Mouse (Mus musculus): ENCODE data around the gene Utrn.
A peak's percentile ranks its signal among the peaks of the same experiment; 100 is the strongest.

The Utrn gene

GRCm38 (mm10) chr10:12795796-12796509 is 73.2 kb downstream of the Utrn start:
- no peak for DNase-seq (ENCODE audit: low spot score)

GRCm38 (mm10) chr10:12792049-12792448 is 77.1 kb downstream of the Utrn start:
- DNase-seq (ENCODE audit: low spot score) = peak; percentile 83

GRCm38 (mm10) chr10:12790881-12791280 is 78.3 kb downstream of the Utrn start:
- DNase-seq (ENCODE audit: low spot score) = no peak

- no peak for DNase-seq (ENCODE audit: low spot score)
Measured at GRCm38 (mm10) chr10:12788529-12788928, 80.6 kb downstream of the Utrn start.

- no peak for DNase-seq (ENCODE audit: low spot score)
Measured at GRCm38 (mm10) chr10:12787965-12788364, 81.2 kb downstream of the Utrn start.

- DNase-seq (ENCODE audit: low spot score) = no peak
Measured at GRCm38 (mm10) chr10:12785299-12785698, 83.9 kb downstream of the Utrn start.

- no peak for DNase-seq (ENCODE audit: low spot score)
Measured at GRCm38 (mm10) chr10:12781381-12781907, 87.7 kb downstream of the Utrn start.

- no peak for DNase-seq (ENCODE audit: low spot score)
Measured at GRCm38 (mm10) chr10:12773178-12773577, 96.0 kb downstream of the Utrn start.

GRCm38 (mm10) chr10:12771511-12771910 is 97.7 kb downstream of the Utrn start:
- no peak for DNase-seq (ENCODE audit: low spot score)

- DNase-seq (ENCODE audit: low spot score) = no peak
Measured at GRCm38 (mm10) chr10:12762668-12763067, 106.5 kb downstream of the Utrn start.

- no peak for DNase-seq (ENCODE audit: low spot score)
Measured at GRCm38 (mm10) chr10:12758702-12758988, 110.5 kb downstream of the Utrn start.

- no peak for DNase-seq (ENCODE audit: low spot score)
Measured at GRCm38 (mm10) chr10:12757943-12758701, 111.0 kb downstream of the Utrn start.

- no peak for DNase-seq (ENCODE audit: low spot score)
Measured at GRCm38 (mm10) chr10:12756692-12757091, 112.5 kb downstream of the Utrn start.

- no peak for DNase-seq (ENCODE audit: low spot score)
Measured at GRCm38 (mm10) chr10:12754911-12755310, 114.3 kb downstream of the Utrn start.

GRCm38 (mm10) chr10:12754166-12754565 is 115.0 kb downstream of the Utrn start:
- DNase-seq (ENCODE audit: low spot score) = no peak

- no peak for DNase-seq (ENCODE audit: low spot score)
Measured at GRCm38 (mm10) chr10:12743717-12744116, 125.4 kb downstream of the Utrn start.

GRCm38 (mm10) chr10:12739302-12739987 is 129.7 kb downstream of the Utrn start:
- no peak for DNase-seq (ENCODE audit: low spot score)

- no peak for DNase-seq (ENCODE audit: low spot score)
Measured at GRCm38 (mm10) chr10:12737926-12738325, 131.2 kb downstream of the Utrn start.

GRCm38 (mm10) chr10:12736861-12737835 is 132.0 kb downstream of the Utrn start:
- DNase-seq (ENCODE audit: low spot score) = peak; percentile 19

GRCm38 (mm10) chr10:12735695-12736094 is 133.5 kb downstream of the Utrn start:
- DNase-seq (ENCODE audit: low spot score) = no peak

- no peak for DNase-seq (ENCODE audit: low spot score)
Measured at GRCm38 (mm10) chr10:12731459-12731858, 137.7 kb downstream of the Utrn start.

- no peak for DNase-seq (ENCODE audit: low spot score)
Measured at GRCm38 (mm10) chr10:12729635-12730034, 139.5 kb downstream of the Utrn start.
